Mouse (Mus musculus) limb, embryonic 10.5 days (tissue): ENCODE data around the gene Miga1. TPM values are rescaled to one million over a fixed set of nuclear protein-coding genes. Genes with fewer than 3 reads are reported as not detected.
A peak's percentile ranks its signal among the peaks of the same experiment; 100 is the strongest.

Experiments
- DNase-seq: peaks from one replicate; pipeline ENCODE4 v3.0.0-alpha.2; 2017; ENCODE audit warnings: low spot score
- H3K27ac ChIP-seq: fragments of 300-500 bp; sonication (generic); 2 replicates; pipeline ENCODE4 v1.5.1; 2016; ENCODE audit warnings: mild to moderate bottlenecking
- H3K27me3 ChIP-seq: fragments of 300-500 bp; sonication (generic); 2 replicates; pipeline ENCODE4 v1.6.1; 2016; ENCODE audit warnings: low read depth, mild to moderate bottlenecking; ENCODE audit not compliant: poor library complexity, severe bottlenecking
- H3K36me3 ChIP-seq: fragments of 300-500 bp; sonication (generic); 2 replicates; pipeline ENCODE4 v1.6.1; 2016; ENCODE audit warnings: mild to moderate bottlenecking, moderate library complexity
- H3K4me1 ChIP-seq: fragments of 300-500 bp; sonication (generic); 2 replicates; pipeline ENCODE4 v1.6.1; 2016
- H3K4me3 ChIP-seq: fragments of 300-500 bp; sonication (generic); 2 replicates; pipeline ENCODE4 v1.5.1; 2016; ENCODE audit warnings: mild to moderate bottlenecking, moderate library complexity
- H3K9me3 ChIP-seq: fragments of 300-500 bp; sonication (generic); replicated peaks from 2 replicates; pipeline ENCODE4 v1.6.1; 2016; ENCODE audit warnings: mild to moderate bottlenecking
- WGBS: fragments of 180-500 bp; shearing (Covaris S2); methylation state at CpG from one replicate; pipeline ENCODE4 v1.1.7; 2016; 5-methylcytosine and 5-hydroxymethylcytosine counted together
- polyA plus RNA-seq: library from polyadenylated mRNA; unstranded; fragments of >200 nt; fragmentation: Nextera tagmentation; extraction: Ambion mirVana; gene quantifications from 2 replicates; pipeline ENCODE4 v1.2.1, GENCODE M21; 2016

Gene Miga1
- polyA plus RNA-seq, 1 experiment from 2014 or later: 21.5 TPM

DNA sequence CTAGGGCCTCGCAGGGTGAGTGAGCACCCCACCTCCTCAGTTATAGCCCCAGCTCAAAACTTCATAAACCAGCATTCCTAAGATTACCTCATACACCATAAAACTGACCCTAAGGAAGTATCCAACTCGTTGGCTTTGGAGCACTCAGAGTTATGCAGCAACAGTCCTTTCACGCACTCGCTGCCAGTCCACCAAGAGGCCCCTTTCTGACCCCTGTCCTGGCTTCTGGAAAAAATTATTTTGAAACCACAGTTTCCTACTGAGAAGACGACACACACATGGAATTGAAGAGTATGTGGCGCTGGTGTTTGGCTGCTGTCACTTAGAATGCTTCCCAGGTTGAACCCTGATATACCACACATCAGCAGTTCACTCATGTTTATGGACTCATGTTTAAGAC, 48.3 kb downstream of the Miga1 start:
- Histone ChIP-seq H3K9me3 (no peaks in the 10 kb centered on the region), H3K27ac (no peak overlapping the region), H3K27me3 (no peaks in the 10 kb centered on the region), H3K4me3 (no peak overlapping the region), H3K36me3 (peaks cover 57% of the 10 kb centered on the region), H3K4me1 (peaks cover 19% of the 10 kb centered on the region)
- 70% methylated on average over 6 of the region's 6 CpGs for WGBS
- no peak for DNase-seq

DNA sequence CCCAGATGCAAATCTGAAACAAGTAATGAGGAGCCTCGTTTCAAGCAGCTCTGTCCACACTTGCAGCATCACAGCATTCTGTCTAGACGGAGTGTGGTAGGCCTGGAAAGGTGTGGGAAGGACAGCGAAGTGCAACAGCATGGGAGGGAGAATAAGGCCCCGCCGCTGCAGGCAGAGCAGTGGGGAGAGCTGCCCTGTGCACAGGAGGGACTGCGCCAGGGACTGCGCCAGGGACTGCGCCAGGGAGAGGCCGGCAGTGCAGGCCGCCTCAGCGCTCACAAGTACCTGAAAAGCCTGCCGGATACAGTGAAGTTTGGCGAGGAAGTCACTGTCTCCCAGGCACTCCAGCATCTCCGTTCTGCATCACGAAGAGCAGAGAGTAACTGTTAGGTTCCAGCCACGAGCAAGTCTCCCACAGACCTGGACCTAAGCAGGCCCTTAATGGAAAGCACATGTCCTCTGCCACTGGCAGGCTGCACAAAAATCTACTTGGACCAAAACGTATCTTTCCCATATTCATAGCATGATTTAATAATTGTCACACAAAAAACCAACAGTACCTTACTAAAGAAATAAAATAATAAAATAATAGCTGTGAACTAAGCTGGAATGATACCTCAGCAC, 49.9 kb downstream of the Miga1 start:
- peaks cover 50% of the 10 kb centered on the region for H3K36me3 ChIP-seq
- no peaks in the 10 kb centered on the region for H3K27me3 ChIP-seq
- H3K27ac ChIP-seq: peak overlapping the region; percentile 72
- peaks cover 19% of the 10 kb centered on the region for H3K4me1 ChIP-seq
- no peak for DNase-seq
- H3K9me3 ChIP-seq: no peaks in the 10 kb centered on the region
- 78% methylated on average over 17 of the region's 17 CpGs for WGBS
- no peak overlapping the region for H3K4me3 ChIP-seq

DNA sequence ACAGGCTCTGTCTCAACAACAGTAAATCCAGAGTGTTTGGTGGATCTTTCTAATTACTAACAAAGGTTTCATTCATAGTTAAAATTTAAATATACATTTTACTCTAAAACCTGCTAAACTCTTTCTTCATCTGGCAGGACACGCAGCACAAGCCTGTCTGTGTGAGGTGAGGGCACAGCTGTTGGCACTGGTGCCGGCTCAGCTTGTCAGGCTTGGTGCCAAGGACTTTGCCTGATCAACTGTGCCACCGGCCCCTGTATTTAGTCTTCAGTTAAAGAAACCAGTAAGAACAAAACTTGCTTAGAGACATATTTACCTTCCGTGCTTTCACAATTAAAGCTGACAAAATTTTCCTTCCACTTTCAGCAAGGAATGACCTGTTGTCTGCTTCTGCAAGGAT, 51.5 kb downstream of the Miga1 start:
- H3K4me3 ChIP-seq: no peak overlapping the region
- peaks cover 60% of the 10 kb centered on the region for H3K36me3 ChIP-seq
- 92% methylated on average over 4 of the region's 4 CpGs for WGBS
- no peak overlapping the region for H3K27ac ChIP-seq
- no peaks in the 10 kb centered on the region for H3K27me3 ChIP-seq
- no peak for DNase-seq
- peaks cover 19% of the 10 kb centered on the region for H3K4me1 ChIP-seq
- H3K9me3 ChIP-seq: no peaks in the 10 kb centered on the region

DNA sequence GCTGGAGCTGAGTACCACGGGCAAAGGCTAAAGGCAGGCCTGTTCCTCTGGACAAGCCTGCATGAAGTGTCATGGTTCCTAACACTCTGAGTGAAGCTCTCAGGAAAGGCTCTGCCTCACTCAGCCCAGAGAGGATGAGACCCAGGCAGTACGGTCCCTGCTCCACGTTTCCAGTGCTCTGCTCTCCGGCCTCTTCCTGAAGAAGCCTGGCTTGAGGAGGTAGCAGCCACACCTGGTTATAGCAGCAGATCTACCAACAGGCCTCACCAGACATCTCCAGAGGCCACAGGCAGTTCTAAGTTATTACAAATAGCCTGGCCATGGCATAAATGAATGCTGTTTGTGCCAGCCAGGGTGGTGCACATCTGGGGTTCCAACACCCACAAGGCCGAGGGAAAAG, 51.9 kb downstream of the Miga1 start:
- no peaks in the 10 kb centered on the region for H3K9me3 ChIP-seq
- no peak for DNase-seq

DNA sequence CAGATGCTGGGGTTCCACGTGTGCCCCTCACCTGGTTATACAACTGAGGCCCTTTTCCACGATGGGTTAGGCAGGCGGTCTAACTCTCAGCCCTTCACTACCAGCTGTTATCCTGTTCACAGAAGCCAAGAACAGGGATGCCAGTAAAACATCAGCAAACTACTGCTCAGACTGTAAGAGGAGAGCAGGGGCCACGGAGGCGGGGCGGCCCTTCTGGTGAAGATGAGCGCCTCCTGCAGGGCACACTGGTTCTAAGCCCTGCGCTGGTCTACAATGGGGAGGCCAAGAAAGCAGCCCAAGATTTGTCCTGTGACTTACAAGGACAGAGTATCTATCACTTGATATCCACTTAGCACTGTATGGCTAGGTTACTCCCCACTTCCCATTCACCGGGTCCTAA, 52.4 kb downstream of the Miga1 start:
- Histone ChIP-seq H3K4me1 (peaks cover 15% of the 10 kb centered on the region), H3K27me3 (no peaks in the 10 kb centered on the region), H3K9me3 (no peaks in the 10 kb centered on the region), H3K4me3 (no peak overlapping the region), H3K27ac (no peak overlapping the region), H3K36me3 (peaks cover 64% of the 10 kb centered on the region)
- DNase-seq: no peak
- 81% methylated on average over 9 of the region's 9 CpGs for WGBS

More for the DNA sequence above, 51.9 kb downstream of the Miga1 start:
- H3K27ac ChIP-seq: no peak overlapping the region
- peaks cover 16% of the 10 kb centered on the region for H3K4me1 ChIP-seq
- no peaks in the 10 kb centered on the region for H3K27me3 ChIP-seq
- H3K36me3 ChIP-seq: peaks cover 61% of the 10 kb centered on the region
- WGBS: 88% methylated on average over 5 of the region's 5 CpGs
- no peak overlapping the region for H3K4me3 ChIP-seq

DNA sequence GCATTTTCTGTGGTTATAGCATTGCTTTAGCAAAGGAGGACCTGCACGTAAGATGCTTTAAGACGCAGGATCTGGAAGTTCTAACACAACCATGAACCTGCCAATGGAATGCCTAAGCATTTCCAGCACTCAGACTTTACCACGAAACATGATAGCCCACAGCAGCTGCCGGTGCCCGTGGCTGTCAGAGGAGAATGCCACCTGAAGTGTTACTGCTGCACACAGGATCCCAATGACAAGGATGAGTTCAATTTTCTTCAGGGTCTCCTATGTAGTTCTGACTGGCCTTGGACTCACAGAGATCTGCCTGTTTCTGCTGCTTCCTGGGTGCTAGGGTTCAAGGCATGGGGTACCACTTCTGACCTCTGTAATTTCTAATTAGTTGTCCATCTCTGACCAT, 55.4 kb downstream of the Miga1 start:
- no peak overlapping the region for H3K4me3 ChIP-seq
- no peaks in the 10 kb centered on the region for H3K4me1 ChIP-seq
- peaks cover 66% of the 10 kb centered on the region for H3K36me3 ChIP-seq
- no peaks in the 10 kb centered on the region for H3K9me3 ChIP-seq
- no peaks in the 10 kb centered on the region for H3K27me3 ChIP-seq
- no peak for DNase-seq
- H3K27ac ChIP-seq: no peak overlapping the region
- 88% methylated on average over 5 of the region's 5 CpGs for WGBS

DNA sequence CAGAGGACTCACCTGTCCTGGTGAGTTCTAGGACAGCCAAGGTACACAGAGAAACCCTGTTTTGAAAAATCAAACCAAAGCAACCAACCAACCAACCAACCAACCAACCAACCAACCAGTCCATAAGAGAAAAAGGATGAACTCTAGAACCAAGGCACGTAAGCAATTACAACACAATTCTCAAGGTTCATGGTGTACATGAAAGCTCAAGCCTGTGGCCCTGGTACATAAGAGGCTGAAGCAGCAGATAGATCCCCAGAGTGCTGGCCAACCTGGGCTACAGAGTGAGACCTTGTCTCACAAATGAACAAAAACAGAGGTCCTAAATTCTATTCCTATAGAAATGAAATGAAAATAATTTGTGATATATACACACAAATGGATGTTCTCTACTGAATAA, 55.9 kb downstream of the Miga1 start:
- DNase-seq: no peak
- no peaks in the 10 kb centered on the region for H3K4me1 ChIP-seq
- no peak overlapping the region for H3K4me3 ChIP-seq
- no peaks in the 10 kb centered on the region for H3K27me3 ChIP-seq
- H3K36me3 ChIP-seq: peaks cover 65% of the 10 kb centered on the region
- no peak overlapping the region for H3K27ac ChIP-seq
- 100% methylated on average over 1 of the region's 1 CpGs for WGBS
- no peaks in the 10 kb centered on the region for H3K9me3 ChIP-seq

DNA sequence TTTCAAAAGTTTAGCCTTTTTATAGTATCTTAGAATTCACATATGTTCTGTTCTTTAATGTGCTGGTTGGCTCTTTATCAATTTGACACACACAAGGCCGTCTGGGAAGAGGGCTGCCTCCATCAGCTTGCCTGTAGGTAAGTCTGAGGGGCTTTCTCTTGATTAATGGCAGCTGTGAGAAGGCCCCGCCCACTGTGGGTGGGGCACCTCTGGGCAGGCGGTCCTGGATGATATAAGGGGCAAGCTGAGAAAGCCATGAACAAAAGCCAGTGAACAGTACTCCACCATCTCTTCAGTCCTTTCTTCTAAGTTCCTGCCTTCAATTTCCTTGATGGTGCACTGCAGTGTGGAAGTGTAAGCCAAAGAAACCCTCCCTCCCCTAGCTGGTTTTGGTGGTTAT, 58.1 kb downstream of the Miga1 start:
- Histone ChIP-seq H3K27ac (no peak overlapping the region), H3K4me1 (no peaks in the 10 kb centered on the region), H3K27me3 (no peaks in the 10 kb centered on the region), H3K4me3 (no peak overlapping the region), H3K9me3 (no peaks in the 10 kb centered on the region), H3K36me3 (peaks cover 46% of the 10 kb centered on the region)
- DNase-seq: peak; percentile 56
- WGBS: 37% methylated on average over 3 of the region's 3 CpGs

DNA sequence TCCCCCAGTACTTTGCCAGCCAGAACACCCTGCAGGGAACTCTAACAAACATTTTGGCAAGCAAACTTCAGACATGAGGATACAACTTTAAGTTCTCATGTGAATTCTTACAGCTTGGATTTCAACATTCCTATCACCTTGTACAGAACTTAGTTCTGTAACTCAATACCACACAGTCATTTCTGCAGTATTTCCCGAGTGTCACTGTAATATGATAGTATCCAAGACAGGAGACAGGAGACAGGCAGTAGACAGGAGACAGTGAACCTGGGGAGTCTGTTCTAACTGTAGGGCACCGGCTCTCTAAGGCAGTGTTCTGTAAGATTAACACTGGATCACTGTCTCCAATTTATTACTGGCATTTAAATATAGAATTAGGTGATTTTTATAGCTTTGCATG, 61.8 kb downstream of the Miga1 start:
- WGBS: 56% methylated on average over 2 of the region's 2 CpGs
- no peak overlapping the region for H3K27ac ChIP-seq
- no peaks in the 10 kb centered on the region for H3K9me3 ChIP-seq
- no peaks in the 10 kb centered on the region for H3K27me3 ChIP-seq
- H3K4me3 ChIP-seq: no peak overlapping the region
- no peaks in the 10 kb centered on the region for H3K4me1 ChIP-seq
- peaks cover 33% of the 10 kb centered on the region for H3K36me3 ChIP-seq
- no peak for DNase-seq

DNA sequence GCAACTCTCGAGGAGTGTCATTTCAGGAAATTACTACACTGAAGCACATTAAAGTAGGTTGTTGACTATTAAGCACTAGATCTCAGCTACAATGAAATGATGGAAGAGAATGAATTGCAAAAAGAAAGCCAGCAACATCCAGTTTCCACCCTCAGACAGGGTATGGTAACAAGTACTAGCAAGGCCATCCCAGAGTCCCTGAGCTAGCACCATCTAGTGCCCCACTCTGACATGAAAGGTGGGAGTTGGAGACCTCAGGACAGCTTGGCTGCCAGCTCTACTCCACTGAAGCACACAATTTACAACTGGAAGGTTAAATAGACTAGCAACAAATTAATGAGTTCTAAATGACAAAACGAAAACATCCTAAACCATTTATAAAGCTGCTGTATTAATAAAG, 62.3 kb downstream of the Miga1 start:
- Histone ChIP-seq H3K27me3 (no peaks in the 10 kb centered on the region), H3K36me3 (peaks cover 31% of the 10 kb centered on the region), H3K27ac (no peak overlapping the region), H3K4me1 (no peaks in the 10 kb centered on the region), H3K9me3 (no peaks in the 10 kb centered on the region), H3K4me3 (no peak overlapping the region)
- DNase-seq: no peak
- 91% methylated on average over 2 of the region's 2 CpGs for WGBS

DNA sequence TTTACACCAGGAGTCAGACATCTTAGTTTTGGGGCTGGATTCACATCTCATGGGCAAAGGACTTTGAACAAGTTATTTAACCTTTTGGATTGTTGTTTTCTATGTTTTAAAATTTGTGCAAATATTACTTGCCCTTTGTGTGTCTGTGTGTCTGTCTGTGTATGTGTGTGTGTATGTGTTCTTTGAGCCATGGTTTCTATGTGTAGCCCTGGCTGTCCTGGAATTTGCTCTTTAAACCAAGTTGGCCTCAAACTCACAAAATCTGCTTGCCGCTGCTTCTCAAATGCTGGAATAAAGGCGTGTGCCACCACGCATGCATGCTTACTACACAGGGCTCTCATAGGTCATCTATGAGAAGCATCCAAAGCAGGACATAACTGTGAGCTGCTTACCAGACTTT, 63.3 kb downstream of the Miga1 start:
- 98% methylated on average over 3 of the region's 3 CpGs for WGBS

DNA sequence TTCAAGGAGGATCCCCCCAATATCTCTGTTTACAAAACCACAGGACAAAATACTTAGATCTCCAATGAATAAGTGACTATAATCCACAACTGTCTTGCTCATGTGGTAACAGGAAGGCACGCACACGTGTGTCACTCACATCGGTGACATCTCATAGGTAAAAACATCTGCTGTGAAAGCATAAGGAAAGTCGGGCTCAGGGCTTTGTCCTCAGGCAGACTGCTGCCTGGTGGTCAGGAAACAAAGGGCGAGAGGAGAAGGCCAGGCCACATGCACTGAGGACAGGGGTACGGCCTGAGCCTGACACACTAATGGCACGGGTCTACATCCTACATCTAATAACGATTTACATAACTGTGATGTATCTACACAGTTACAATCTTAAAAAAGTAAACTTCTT, 65.2 kb downstream of the Miga1 start:
- no peaks in the 10 kb centered on the region for H3K27me3 ChIP-seq
- no peak overlapping the region for H3K27ac ChIP-seq
- no peaks in the 10 kb centered on the region for H3K9me3 ChIP-seq
- no peak for DNase-seq
- WGBS: 85% methylated on average over 8 of the region's 8 CpGs
- H3K4me3 ChIP-seq: no peak overlapping the region
- H3K4me1 ChIP-seq: no peaks in the 10 kb centered on the region
- peaks cover 16% of the 10 kb centered on the region for H3K36me3 ChIP-seq

More for the DNA sequence above, 63.3 kb downstream of the Miga1 start:
- H3K9me3 ChIP-seq: no peaks in the 10 kb centered on the region
- peaks cover 22% of the 10 kb centered on the region for H3K36me3 ChIP-seq
- no peak overlapping the region for H3K27ac ChIP-seq
- no peaks in the 10 kb centered on the region for H3K4me1 ChIP-seq
- H3K27me3 ChIP-seq: no peaks in the 10 kb centered on the region
- no peak for DNase-seq
- no peak overlapping the region for H3K4me3 ChIP-seq

DNA sequence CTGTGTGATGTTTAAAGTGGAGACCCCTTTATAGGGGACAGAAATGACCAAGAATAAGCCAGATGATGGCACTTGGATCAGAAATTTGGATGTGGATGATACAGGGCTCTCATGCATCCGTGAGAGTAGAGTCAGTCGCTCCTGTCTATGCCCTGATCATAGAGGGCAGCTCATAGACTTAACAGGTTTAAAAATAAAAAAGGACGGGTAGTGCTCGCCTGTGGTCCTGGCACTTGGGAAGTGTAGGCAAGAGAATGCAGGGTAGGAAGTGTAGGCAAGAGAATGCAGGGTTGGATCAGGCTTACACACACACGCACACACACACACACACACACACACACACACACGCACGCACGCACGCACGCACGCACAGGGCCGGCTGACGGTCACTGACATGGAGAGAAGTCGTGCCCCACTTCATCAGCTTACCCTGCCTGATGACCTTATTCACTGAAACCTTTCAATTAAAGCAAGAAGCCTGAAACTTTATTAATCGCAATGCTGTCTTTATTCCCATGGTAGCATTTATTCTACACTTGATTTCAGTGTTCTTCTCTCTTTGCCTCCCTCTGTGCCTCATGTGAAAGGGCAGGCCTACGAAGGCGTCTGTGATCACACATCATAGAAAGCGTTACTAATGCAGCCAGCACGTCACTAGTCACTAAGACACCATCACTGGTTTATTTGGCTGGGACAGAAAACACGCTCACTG, 67.1 kb downstream of the Miga1 start:
- no peak for DNase-seq
- 90% methylated on average over 20 of the region's 20 CpGs for WGBS
- no peaks in the 10 kb centered on the region for H3K4me1 ChIP-seq
- H3K27me3 ChIP-seq: peaks cover 4% of the 10 kb centered on the region
- no peak overlapping the region for H3K4me3 ChIP-seq
- H3K27ac ChIP-seq: no peak overlapping the region
- no peaks in the 10 kb centered on the region for H3K9me3 ChIP-seq
- H3K36me3 ChIP-seq: peaks cover 16% of the 10 kb centered on the region
